Mouse (Mus musculus): ENCODE results near the gene Apol9b. TPM values are rescaled to one million over a fixed set of nuclear protein-coding genes. Genes with fewer than 3 reads are reported as not detected.

The Apol9b gene
- total and polyA plus RNA-seq, 3 experiments: not detected

DNA sequence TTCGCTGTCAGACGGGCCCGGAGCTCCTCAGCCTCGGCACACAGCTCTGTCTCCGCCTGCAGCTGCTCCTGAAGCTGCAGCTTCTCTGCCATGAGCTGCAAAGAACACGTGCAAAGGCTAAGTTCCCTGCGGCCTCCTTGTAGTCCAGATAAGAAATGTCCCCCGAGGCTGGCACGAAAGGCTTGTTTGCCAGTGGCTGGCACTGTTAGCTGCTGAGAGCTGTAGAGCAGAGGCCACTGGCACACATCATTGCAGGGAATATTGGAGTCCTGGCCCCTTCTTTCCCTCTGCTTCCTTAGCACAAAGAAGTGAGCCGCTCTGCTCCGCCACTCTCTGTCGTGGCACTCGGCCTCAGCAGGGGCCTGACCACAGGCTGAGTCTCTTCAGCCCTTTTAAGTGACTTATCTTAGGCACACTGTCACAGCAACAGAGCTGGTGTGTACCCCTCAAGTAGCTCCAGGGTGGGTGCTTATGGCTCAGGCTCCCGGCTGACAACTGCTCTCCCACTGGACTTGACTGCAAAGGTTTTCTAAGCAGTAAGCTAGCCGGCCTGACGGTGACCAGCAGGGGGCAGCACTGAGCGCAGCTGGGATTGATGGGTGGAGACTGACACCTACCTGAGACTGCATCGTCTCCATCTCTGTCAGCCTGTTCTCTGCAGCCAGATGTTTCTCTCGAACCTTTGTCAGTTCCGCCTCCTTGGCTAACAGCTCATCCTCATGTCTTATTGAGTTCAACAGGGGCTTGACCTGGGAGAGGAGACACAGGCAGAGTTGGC, 46.5 kb downstream of the Apol9b start:
- peak; percentile 77 for DNase-seq (ENCODE audit: low read depth, low spot score)
- Histone ChIP-seq H3K79me2 (ENCODE audit: control insufficient read depth, insufficient read depth, low read length, poor library complexity) (no peaks in the 10 kb centered on the region), H3K4me1 (ENCODE audit: control insufficient read depth in 1 of 2, insufficient read depth in 2 of 2, low read length in 2 of 2) (peaks cover 4 to 16% of the 10 kb centered on the region in 2 experiments; a peak in 3 of 4 replicates), H3K36me3 (ENCODE audit: control insufficient read depth in 1 of 2, insufficient read depth in 2 of 2, low read length in 2 of 2) (peaks cover 9 to 16% of the 10 kb centered on the region in 2 experiments), H3K27me3 (ENCODE audit: control insufficient read depth in 1 of 2, insufficient read depth in 2 of 2, low read length in 2 of 2) (no peaks in the 10 kb centered on the region), H3K9ac (ENCODE audit: control insufficient read depth, low read depth, low read length, poor library complexity, severe bottlenecking) (no peak overlapping the region), H3K9me3 (replicated peaks; ENCODE audit: insufficient read depth, low read length) (no peaks in the 10 kb centered on the region), H3K27ac (ENCODE audit: control insufficient read depth, low read depth, low read length) (no peak overlapping the region), H3K4me3 (ENCODE audit: control insufficient read depth in 1 of 2, insufficient read depth in 1 of 2, low read depth in 2 of 2, low read length in 2 of 2) (no peak overlapping the region)
- TF ChIP-seq ELF1 (IDR thresholded peaks at IDR 0.05; ENCODE audit: low read depth, low read length) (no peak), CHD2 (IDR thresholded peaks at IDR 0.05; ENCODE audit: low read length) (no peak), MYB (IDR thresholded peaks at IDR 0.05; ENCODE audit: low read depth, low read length) (no peak), ETS1 (IDR thresholded peaks at IDR 0.05; ENCODE audit: low read depth, low read length) (no peak), USF2 (IDR thresholded peaks at IDR 0.05; ENCODE audit: borderline replicate concordance in 1 of 2, insufficient read depth in 1 of 2, low read depth in 1 of 2, low read length in 2 of 2) (no peak), POLR2A (IDR thresholded peaks at IDR 0.05; ENCODE audit: control insufficient read depth in 1 of 2, insufficient read depth in 1 of 2, low read depth in 1 of 2, low read length in 2 of 2, poor library complexity in 1 of 2) (no peak), RCOR1 (IDR thresholded peaks at IDR 0.05; ENCODE audit: low read depth, low read length) (no peak), ZNF384 (IDR thresholded peaks at IDR 0.05; ENCODE audit: low read depth, low read length) (no peak), ZMIZ1 (IDR thresholded peaks at IDR 0.05; ENCODE audit: low read depth, low read length) (no peak), ZC3H11A (IDR thresholded peaks at IDR 0.05; ENCODE audit: low read depth, low read length) (peak; percentile 24; the same call in 1 of the 2 replicates), E2F4 (IDR thresholded peaks at IDR 0.05; ENCODE audit: borderline replicate concordance, low read depth, low read length) (no peak), POLR2AphosphoS5 (IDR thresholded peaks at IDR 0.05; ENCODE audit: borderline replicate concordance, low read depth, low read length) (no peak), MAX (IDR thresholded peaks at IDR 0.05; ENCODE audit: low read length) (no peak), SIN3A (IDR thresholded peaks at IDR 0.05; ENCODE audit: low read length) (0 out of 2 replicates have a peak, but pooled peaks have one; percentile 20), MAFK (IDR thresholded peaks at IDR 0.05; ENCODE audit: borderline replicate concordance, low read depth, low read length) (no peak), SMC3 (IDR thresholded peaks at IDR 0.05; ENCODE audit: low read depth, low read length) (peak; percentile 82), CHD1 (IDR thresholded peaks at IDR 0.05; ENCODE audit: low read depth, low read length) (no peak), USF1 (IDR thresholded peaks at IDR 0.05; ENCODE audit: low read depth, low read length) (no peak), ZKSCAN1 (IDR thresholded peaks at IDR 0.05; ENCODE audit: low read depth, low read length) (no peak), NELFE (IDR thresholded peaks at IDR 0.05; ENCODE audit: low read depth, low read length) (no peak), TBP (IDR thresholded peaks at IDR 0.05; ENCODE audit: low read depth, low read length) (no peak), TCF12 (IDR thresholded peaks at IDR 0.05; ENCODE audit: low read depth, low read length) (no peak), GABPA (IDR thresholded peaks at IDR 0.05; ENCODE audit: low read depth, low read length) (no peak), GATA1 (IDR thresholded peaks at IDR 0.05; ENCODE audit: low read depth, low read length) (no peak), MYC (IDR thresholded peaks at IDR 0.05; ENCODE audit: low read depth, low read length) (no peak), UBTF (IDR thresholded peaks at IDR 0.05; ENCODE audit: borderline replicate concordance, insufficient read depth, low read depth, low read length) (no peak), EP300 (IDR thresholded peaks at IDR 0.05; ENCODE audit: low read depth in 1 of 2, low read length in 2 of 2) (no peak), RAD21 (IDR thresholded peaks at IDR 0.05; ENCODE audit: low read depth, low read length) (peak; percentile 45), MEF2A (IDR thresholded peaks at IDR 0.05; ENCODE audit: extremely low read depth, insufficient replicate concordance, low read depth, low read length, poor library complexity, severe bottlenecking) (no peak), JUND (IDR thresholded peaks at IDR 0.05; ENCODE audit: low read depth, low read length) (no peak), MAZ (IDR thresholded peaks at IDR 0.05; ENCODE audit: low read depth, low read length) (no peak), POLR2AphosphoS2 (IDR thresholded peaks at IDR 0.05; ENCODE audit: low read length) (no peak), HCFC1 (IDR thresholded peaks at IDR 0.05; ENCODE audit: low read depth, low read length) (no peak), CTCF (IDR thresholded peaks at IDR 0.05 in 2 of 3, conservative IDR thresholded peaks at IDR 0.05 in 1 of 3; ENCODE audit: control insufficient read depth in 1 of 3, insufficient read depth in 1 of 3, low read depth in 2 of 3, low read length in 3 of 3, poor library complexity in 1 of 3, severe bottlenecking in 1 of 3) (peak; percentile 87 to 99 (median 97)), BHLHE40 (IDR thresholded peaks at IDR 0.05; ENCODE audit: borderline replicate concordance, low read depth, low read length) (0 out of 2 replicates have a peak, but pooled peaks have one; percentile 36), KAT2A (conservative IDR thresholded peaks at IDR 0.05; ENCODE audit: low read depth, low read length) (no peak), MXI1 (IDR thresholded peaks at IDR 0.05; ENCODE audit: low read depth, low read length) (no peak)

Data from MEL (cell line).